Mouse (Mus musculus) MEL (cell line): ENCODE measurements at regions not wholly inside any gene's neighbourhood (a gene's known extent, or its start where the extent isn't known, plus 50 kb on each side); places are given as distances from the start of the nearest gene placed in this dataset.

Experiments used
- DNase-seq: peaks from one replicate; pipeline ENCODE4 v3.0.0; 2011; ENCODE audit warnings: low read depth, low spot score
- H3K27ac ChIP-seq: 2 replicates; pipeline ENCODE4 v1.5.1; 2012; ENCODE audit warnings: low read depth, mild to moderate bottlenecking, control low read depth, low read length, moderate library complexity; ENCODE audit not compliant: control insufficient read depth
- H3K27me3 ChIP-seq, 2 experiments: fragments of 150-350 bp in 1 of 2; sonication (generic) in 1 of 2; 2 replicates each; pipeline ENCODE4 v1.6.1; 2012; ENCODE audit warnings: low read length in 2 of 2, mild to moderate bottlenecking in 2 of 2, improper control_type of control experiment in 1 of 2, moderate library complexity in 1 of 2; ENCODE audit not compliant: insufficient read depth in 2 of 2, control insufficient read depth in 1 of 2
- H3K36me3 ChIP-seq, 2 experiments: 2 replicates each; pipeline ENCODE4 v1.6.1; 2012 to 2014; ENCODE audit warnings: low read length in 2 of 2, improper control_type of control experiment in 1 of 2, inconsistent platforms in 1 of 2, mild to moderate bottlenecking in 1 of 2; ENCODE audit not compliant: insufficient read depth in 2 of 2, control insufficient read depth in 1 of 2
- H3K4me1 ChIP-seq, 2 experiments: fragments of 150-350 bp in 1 of 2; sonication (generic) in 1 of 2; 2 replicates each; pipeline ENCODE4 v1.6.1; 2012; ENCODE audit warnings: low read length in 2 of 2, improper control_type of control experiment in 1 of 2, mild to moderate bottlenecking in 1 of 2; ENCODE audit not compliant: insufficient read depth in 2 of 2, control insufficient read depth in 1 of 2
- H3K4me3 ChIP-seq, 2 experiments: fragments of 150-350 bp in 1 of 2; sonication (generic) in 1 of 2; 2 replicates each; pipeline ENCODE4 v1.5.1; 2012; ENCODE audit warnings: low read depth in 2 of 2, low read length in 2 of 2, mild to moderate bottlenecking in 2 of 2, moderate library complexity in 2 of 2, control low read depth in 1 of 2, improper control_type of control experiment in 1 of 2; ENCODE audit not compliant: control insufficient read depth in 1 of 2, insufficient read depth in 1 of 2
- H3K79me2 ChIP-seq: 2 replicates; pipeline ENCODE4 v1.6.1; 2012; ENCODE audit warnings: mild to moderate bottlenecking, low read length, moderate library complexity; ENCODE audit not compliant: control insufficient read depth, poor library complexity, insufficient read depth
- H3K9ac ChIP-seq: 2 replicates; pipeline ENCODE4 v1.6.1; 2012; ENCODE audit warnings: low read depth, mild to moderate bottlenecking, control low read depth, low read length, moderate library complexity; ENCODE audit not compliant: control insufficient read depth, poor library complexity, severe bottlenecking
- H3K9me3 ChIP-seq: fragments of 150-350 bp; sonication (generic); replicated peaks from 2 replicates; pipeline ENCODE4 v1.6.1; 2012; ENCODE audit warnings: mild to moderate bottlenecking, low read length, improper control_type of control experiment, moderate library complexity; ENCODE audit not compliant: insufficient read depth
- CTCF ChIP-seq, 3 experiments: IDR thresholded peaks in 2 of 3; conservative IDR thresholded peaks in 1 of 3; 2 replicates each; pipeline ENCODE4 v1.5.1; 2011 to 2012; ENCODE audit warnings: low read length in 3 of 3, low read depth in 2 of 3, mild to moderate bottlenecking in 2 of 3, improper control_type of control experiment in 1 of 3, inconsistent platforms in 1 of 3, mixed read lengths in 1 of 3, moderate library complexity in 1 of 3; ENCODE audit not compliant: control insufficient read depth in 1 of 3, insufficient read depth in 1 of 3, poor library complexity in 1 of 3, severe bottlenecking in 1 of 3
- ELF1 ChIP-seq: IDR thresholded peaks from 2 replicates; pipeline ENCODE4 v1.6.1; 2014; ENCODE audit warnings: low read depth, mild to moderate bottlenecking, inconsistent platforms, low read length, improper control_type of control experiment, moderate library complexity
- EP300 ChIP-seq, 2 experiments: IDR thresholded peaks; 2 replicates each; pipeline ENCODE4 v1.6.1; 2011; ENCODE audit warnings: improper control_type of control experiment in 2 of 2, low read length in 2 of 2, low read depth in 1 of 2, mild to moderate bottlenecking in 1 of 2
- ETS1 ChIP-seq: IDR thresholded peaks from 2 replicates; pipeline ENCODE4 v1.6.1; 2012; ENCODE audit warnings: low read depth, mild to moderate bottlenecking, inconsistent platforms, low read length, improper control_type of control experiment, moderate library complexity
- GATA1 ChIP-seq: IDR thresholded peaks from 2 replicates; pipeline ENCODE4 v1.6.1; 2011; ENCODE audit warnings: low read depth, low read length, improper control_type of control experiment
- HCFC1 ChIP-seq: IDR thresholded peaks from 2 replicates; pipeline ENCODE4 v1.6.1; 2012; ENCODE audit warnings: low read depth, mild to moderate bottlenecking, inconsistent platforms, low read length, improper control_type of control experiment, moderate library complexity
- JUND ChIP-seq: IDR thresholded peaks from 2 replicates; pipeline ENCODE4 v1.6.1; 2011; ENCODE audit warnings: low read depth, mild to moderate bottlenecking, improper control_type of control experiment, low read length
- MAFK ChIP-seq: IDR thresholded peaks from 2 replicates; pipeline ENCODE4 v1.6.1; 2011; ENCODE audit warnings: low read depth, mild to moderate bottlenecking, low read length, improper control_type of control experiment, borderline replicate concordance
- MYB ChIP-seq: IDR thresholded peaks from 2 replicates; pipeline ENCODE4 v1.6.1; 2011; ENCODE audit warnings: mild to moderate bottlenecking, low read depth, low read length, improper control_type of control experiment
- POLR2A ChIP-seq, 2 experiments: IDR thresholded peaks; 2 replicates each; pipeline ENCODE4 v1.6.1; 2011 to 2012; ENCODE audit warnings: low read length in 2 of 2, mild to moderate bottlenecking in 2 of 2, control low read depth in 1 of 2, improper control_type of control experiment in 1 of 2, low read depth in 1 of 2, moderate library complexity in 1 of 2; ENCODE audit not compliant: control insufficient read depth in 1 of 2, insufficient read depth in 1 of 2, poor library complexity in 1 of 2
- POLR2AphosphoS2 ChIP-seq: IDR thresholded peaks from 2 replicates; pipeline ENCODE4 v1.6.1; 2011; ENCODE audit warnings: low read length, improper control_type of control experiment
- RAD21 ChIP-seq: IDR thresholded peaks from 2 replicates; pipeline ENCODE4 v1.6.1; 2011; ENCODE audit warnings: mild to moderate bottlenecking, low read depth, low read length, improper control_type of control experiment
- SIN3A ChIP-seq: IDR thresholded peaks from 2 replicates; pipeline ENCODE4 v1.6.1; 2012; ENCODE audit warnings: low read length, improper control_type of control experiment, inconsistent platforms
- TAL1 ChIP-seq: IDR thresholded peaks from 2 replicates; pipeline ENCODE4 v1.6.1; 2012; ENCODE audit warnings: mild to moderate bottlenecking, inconsistent platforms, low read length, moderate library complexity, mixed read lengths
- TBP ChIP-seq: IDR thresholded peaks from 2 replicates; pipeline ENCODE4 v1.8.0; 2011; ENCODE audit warnings: low read depth, low read length, improper control_type of control experiment
- UBTF ChIP-seq: IDR thresholded peaks from 2 replicates; pipeline ENCODE4 v1.6.1; 2012; ENCODE audit warnings: low read depth, mild to moderate bottlenecking, inconsistent platforms, low read length, improper control_type of control experiment, moderate library complexity, borderline replicate concordance; ENCODE audit not compliant: insufficient read depth

DNA sequence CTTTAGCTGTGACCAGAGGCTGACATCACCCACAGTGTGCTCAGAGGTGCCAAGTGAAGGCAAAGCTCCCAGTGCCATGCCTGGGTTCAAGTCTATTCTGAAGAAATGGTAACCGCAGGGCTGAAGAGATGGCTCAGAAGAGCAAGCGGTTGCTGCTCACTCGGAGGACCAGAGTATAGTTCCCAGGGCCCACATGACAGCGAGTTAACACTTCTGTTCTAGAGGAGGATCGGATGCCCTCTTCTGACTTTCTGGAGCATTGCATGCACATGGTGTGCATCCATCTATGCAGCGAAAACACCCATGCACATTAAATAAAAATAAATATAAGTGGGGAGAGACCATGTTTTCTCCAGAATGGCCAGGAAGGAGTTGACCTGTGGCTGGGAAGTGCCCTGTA, 209.5 kb downstream of the Sorl1 start:
- no peak overlapping the region for H3K9ac ChIP-seq
- H3K79me2 ChIP-seq = no peaks in the 10 kb centered on the region
- no peak for TF ChIP-seq RAD21
- TF ChIP-seq GATA1 = no peak
- no peak for TF ChIP-seq EP300 (IDR thresholded peaks at IDR 0.05; ENCODE audit: low read depth in 1 of 2, low read length in 2 of 2)
- TF ChIP-seq ETS1 = no peak
- no peak for TF ChIP-seq POLR2A (IDR thresholded peaks at IDR 0.05; ENCODE audit: control insufficient read depth in 1 of 2, insufficient read depth in 1 of 2, low read depth in 1 of 2, low read length in 2 of 2, poor library complexity in 1 of 2)
- no peak for TF ChIP-seq JUND
- no peak for TF ChIP-seq ELF1
- TF ChIP-seq TAL1 = no peak
- no peak overlapping the region for H3K4me3 ChIP-seq
- H3K4me1 ChIP-seq = no peaks in the 10 kb centered on the region
- no peaks in the 10 kb centered on the region for H3K9me3 ChIP-seq
- DNase-seq = no peak
- no peaks in the 10 kb centered on the region for H3K36me3 ChIP-seq
- no peaks in the 10 kb centered on the region for H3K27me3 ChIP-seq
- no peak overlapping the region for H3K27ac ChIP-seq

DNA sequence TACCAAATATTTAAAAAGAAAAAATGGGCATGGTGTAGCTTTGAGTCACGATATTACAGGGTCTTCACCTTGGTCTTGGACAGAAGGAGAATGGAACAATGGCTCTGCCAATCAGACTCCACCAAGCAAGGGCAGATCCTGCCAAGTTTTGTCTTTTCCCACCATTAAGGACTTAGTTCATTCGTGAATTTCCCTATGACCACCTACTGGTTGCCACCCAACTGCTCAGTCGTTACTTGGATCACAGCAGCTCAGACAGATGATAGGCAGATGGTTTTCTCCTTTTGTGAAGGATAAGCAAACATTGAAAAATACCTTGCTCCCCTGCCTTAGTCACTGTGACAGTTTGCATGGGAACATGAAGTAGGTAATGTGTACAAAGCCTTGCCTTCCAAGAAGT, 210.2 kb downstream of the Sorl1 start:
- no peaks in the 10 kb centered on the region for H3K79me2 ChIP-seq
- no peaks in the 10 kb centered on the region for H3K4me1 ChIP-seq
- no peak for DNase-seq

DNA sequence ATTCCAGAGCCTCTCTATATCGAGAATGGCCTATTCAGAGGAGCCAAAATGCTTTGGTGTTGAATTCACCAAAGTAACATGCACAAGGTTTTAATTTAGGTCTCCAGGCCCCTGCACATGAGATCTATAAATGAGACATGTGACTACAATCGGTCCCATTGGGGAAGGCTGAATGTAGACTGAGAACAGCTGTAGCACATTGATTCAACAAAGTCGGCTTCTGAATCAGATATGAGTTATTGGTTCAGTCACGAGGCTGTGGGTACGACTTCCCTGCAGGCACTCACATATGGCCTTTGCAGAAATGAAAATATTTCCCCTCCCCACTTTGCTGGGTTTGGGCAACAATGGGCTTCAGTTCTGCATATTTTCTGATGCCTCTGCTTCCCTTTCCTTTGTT, 211.6 kb downstream of the Sorl1 start:
- Histone ChIP-seq H3K27ac (no peak overlapping the region), H3K9ac (no peak overlapping the region), H3K4me1 (no peaks in the 10 kb centered on the region), H3K27me3 (no peaks in the 10 kb centered on the region), H3K79me2 (no peaks in the 10 kb centered on the region), H3K4me3 (no peak overlapping the region), H3K36me3 (no peaks in the 10 kb centered on the region), H3K9me3 (no peaks in the 10 kb centered on the region)
- no peak for DNase-seq
- TF ChIP-seq JUND (no peak), UBTF (no peak), ELF1 (no peak), RAD21 (no peak), TBP (no peak), CTCF (IDR thresholded peaks at IDR 0.05 in 2 of 3, conservative IDR thresholded peaks at IDR 0.05 in 1 of 3; ENCODE audit: control insufficient read depth in 1 of 3, insufficient read depth in 1 of 3, low read depth in 2 of 3, low read length in 3 of 3, poor library complexity in 1 of 3, severe bottlenecking in 1 of 3) (no peak)

More for the DNA sequence above, 210.2 kb downstream of the Sorl1 start:
- TF ChIP-seq MAFK (no peak), ELF1 (no peak), MYB (no peak), HCFC1 (no peak), SIN3A (no peak), TAL1 (no peak), POLR2AphosphoS2 (no peak), CTCF (IDR thresholded peaks at IDR 0.05 in 2 of 3, conservative IDR thresholded peaks at IDR 0.05 in 1 of 3; ENCODE audit: control insufficient read depth in 1 of 3, insufficient read depth in 1 of 3, low read depth in 2 of 3, low read length in 3 of 3, poor library complexity in 1 of 3, severe bottlenecking in 1 of 3) (no peak), POLR2A (IDR thresholded peaks at IDR 0.05; ENCODE audit: control insufficient read depth in 1 of 2, insufficient read depth in 1 of 2, low read depth in 1 of 2, low read length in 2 of 2, poor library complexity in 1 of 2) (no peak)
- TF ChIP-seq, all 39 proteins: peak for 0
- no peak overlapping the region for H3K4me3 ChIP-seq
- H3K9ac ChIP-seq = no peak overlapping the region
- H3K9me3 ChIP-seq = no peaks in the 10 kb centered on the region
- no peaks in the 10 kb centered on the region for H3K27me3 ChIP-seq
- no peak overlapping the region for H3K27ac ChIP-seq
- no peaks in the 10 kb centered on the region for H3K36me3 ChIP-seq
